ENCODE assay signal across 8 mouse cellular contexts in genomic region chr7:16273766-16274140, GRCm38 (mm10). TPM values are rescaled to one million over a fixed set of nuclear protein-coding genes. Genes with fewer than 3 reads are reported as not detected.
DNase-seq lines count a peak whose midpoint lies in the region; ATAC-seq and TF ChIP-seq lines count a peak whose summit lies in the region.

No protein-coding gene starts in this region.

- H3ac ChIP-seq in C2C12 (ENCODE audit: control insufficient read depth, insufficient read length, low read depth), result peak overlapping the region; percentile 43

- peaks cover 2% of the 10 kb centered on the region for H3K36me3 ChIP-seq in C2C12 (ENCODE audit: control insufficient read depth, insufficient read depth)

- no peak for TF ChIP-seq CTCF in C2C12 (IDR thresholded peaks at IDR 0.05; ENCODE audit: control insufficient read depth, insufficient read depth, insufficient read length)

- peak; percentile 57 for ATAC-seq in common myeloid progenitor, adult 5-6 weeks (replicated peaks; ENCODE audit: low read depth, poor library complexity, severe bottlenecking)
- peak; percentile 43 for ATAC-seq in granulocyte monocyte progenitor cell, adult 5-6 weeks (replicated peaks; ENCODE audit: poor library complexity, severe bottlenecking)

- no peaks in the 10 kb centered on the region for H3K79me2 ChIP-seq in C2C12 (ENCODE audit: control insufficient read depth, insufficient read depth)

- H3K79me3 ChIP-seq in C2C12 (ENCODE audit: low read depth), result no peaks in the 10 kb centered on the region

- no peaks in the 10 kb centered on the region for H3K27me3 ChIP-seq in C2C12 (ENCODE audit: control insufficient read depth, insufficient read depth, insufficient read length)

- peak; percentile 73 for DNase-seq in ES-CJ7 (ENCODE audit: low read depth, low spot score)
- DNase-seq in kidney, postnatal 36 days, result peak; percentile 82 to 85
- peak; percentile 65 for DNase-seq in lung, postnatal 36 days
- DNase-seq in ovary, postnatal 36 days (ENCODE audit: low spot score), result peak; percentile 74
- DNase-seq in MN1 (ENCODE audit: low spot score), result no peak

- H3K4me3 ChIP-seq in C2C12 (ENCODE audit: insufficient read depth, poor library complexity, severe bottlenecking), result peak overlapping the region; percentile 14

TF ChIP-seq in C2C12, 6 proteins besides CTCF, POLR2A, EP300 and RAD21:
- TF ChIP-seq FOSL1 (IDR thresholded peaks at IDR 0.05; ENCODE audit: insufficient read depth, low read length, poor library complexity, severe bottlenecking) (no peak), MAX (IDR thresholded peaks at IDR 0.05) (no peak), MYOD1 (IDR thresholded peaks at IDR 0.05; ENCODE audit: control insufficient read depth, insufficient read length, low read depth) (no peak), USF1 (IDR thresholded peaks at IDR 0.05; ENCODE audit: low read depth) (no peak), MYOG (IDR thresholded peaks at IDR 0.05; ENCODE audit: control insufficient read depth, extremely low read depth, insufficient read length) (no peak), CEBPB (IDR thresholded peaks at IDR 0.05; ENCODE audit: low read depth) (no peak)

RNA-seq across cellular contexts. Expression of gene Inafm1, which starts 0.3 kb away (rescaled TPM):
- polyA plus RNA-seq in C2C12 (2012; fragmentation: generic; extraction: Trizol), result 11.7 TPM
- total RNA-seq in common myeloid progenitor, adult 5-6 weeks (2017), result 15.1 and 18.0 TPM in 2 replicates
- 13.6 and 14.6 TPM in 2 replicates for total RNA-seq in granulocyte monocyte progenitor cell, adult 5-6 weeks (2014; fragmentation: Nextera tagmentation)
- total RNA-seq in granulocyte monocyte progenitor cell, adult 5-6 weeks (2017), result 3.2 and 3.3 TPM in 2 replicates

RNA-seq across cellular contexts. Expression of gene Ccdc9, which starts 12.8 kb away (rescaled TPM):
- 52.2 TPM for polyA plus RNA-seq in C2C12 (2012; fragmentation: generic; extraction: Trizol)
- total RNA-seq in common myeloid progenitor, adult 5-6 weeks (2017), result 53.6 and 123 TPM in 2 replicates
- total RNA-seq in granulocyte monocyte progenitor cell, adult 5-6 weeks (2014; fragmentation: Nextera tagmentation), result 31.7 and 50.9 TPM in 2 replicates
- 54.0 and 62.0 TPM in 2 replicates for total RNA-seq in granulocyte monocyte progenitor cell, adult 5-6 weeks (2017)

RNA-seq across cellular contexts. Expression of gene C5ar1, which starts 14.4 kb away (rescaled TPM):
- 0.02 TPM for polyA plus RNA-seq in C2C12 (2012; fragmentation: generic; extraction: Trizol)
- total RNA-seq in common myeloid progenitor, adult 5-6 weeks (2017), result 0.55 TPM in 1 of 2 replicates, not detected in the other
- total RNA-seq in granulocyte monocyte progenitor cell, adult 5-6 weeks (2014; fragmentation: Nextera tagmentation), result 0.21 TPM in 1 of 2 replicates, not detected in the other
- 0.67 and 1.1 TPM in 2 replicates for total RNA-seq in granulocyte monocyte progenitor cell, adult 5-6 weeks (2017)

RNA-seq across cellular contexts. Expression of gene C5ar2, which starts 29.8 kb away (rescaled TPM):
- polyA plus RNA-seq in C2C12 (2012; fragmentation: generic; extraction: Trizol), result not detected
- 1.1 and 3.1 TPM in 2 replicates for total RNA-seq in common myeloid progenitor, adult 5-6 weeks (2017)
- 0.15 TPM in 1 of 2 replicates, not detected in the other for total RNA-seq in granulocyte monocyte progenitor cell, adult 5-6 weeks (2014; fragmentation: Nextera tagmentation)
- 0.13 and 0.93 TPM in 2 replicates for total RNA-seq in granulocyte monocyte progenitor cell, adult 5-6 weeks (2017)

RNA-seq across cellular contexts. Expression of gene Bbc3, which starts 34.4 kb away (rescaled TPM):
- 6.6 TPM for polyA plus RNA-seq in C2C12 (2012; fragmentation: generic; extraction: Trizol)
- 1.4 and 2.5 TPM in 2 replicates for total RNA-seq in common myeloid progenitor, adult 5-6 weeks (2017)
- 0.53 and 1.1 TPM in 2 replicates for total RNA-seq in granulocyte monocyte progenitor cell, adult 5-6 weeks (2014; fragmentation: Nextera tagmentation)
- total RNA-seq in granulocyte monocyte progenitor cell, adult 5-6 weeks (2017), result 1.3 and 2.2 TPM in 2 replicates
